ENCODE assay signal across 19 mouse cellular contexts in genomic region chr11:94163005-94163767, GRCm38 (mm10). TPM values are rescaled to one million over a fixed set of nuclear protein-coding genes. Genes with fewer than 3 reads are reported as not detected.
DNase-seq lines count a peak whose midpoint lies in the region; ATAC-seq and TF ChIP-seq lines count a peak whose summit lies in the region.
"Had no signal": no experiment of that assay in that cellular context is flagged by ENCODE, and none has a peak within 500 bp of the region (broad histone marks: within the 10 kb centered on the region; RNA-seq: fewer than 3 reads in every experiment).

No protein-coding gene starts in this region.

- no peak for TF ChIP-seq POLR2A in heart, adult 2 months (IDR thresholded peaks at IDR 0.05; ENCODE audit: insufficient read depth, low read depth, low read length)

- no peak overlapping the region for H3K4me2 ChIP-seq in midbrain, embryonic 12.5 days (replicated peaks)
- no peak overlapping the region for H3K4me2 ChIP-seq in midbrain, embryonic 14.5 days (ENCODE audit: low read length)
- no peak overlapping the region for H3K4me2 ChIP-seq in intestine, postnatal 0 days (replicated peaks; ENCODE audit: low read depth)
- H3K4me2 ChIP-seq: heart, embryonic 13.5 days; hindbrain, embryonic 15.5 days; limb, embryonic 12.5 days; lung, embryonic 15.5 days had no signal

- TF ChIP-seq CTCF in heart, adult 2 months (IDR thresholded peaks at IDR 0.05), result no peak
- TF ChIP-seq CTCF in intestine, postnatal 0 days (IDR thresholded peaks at IDR 0.05; ENCODE audit: low read depth), result no peak

- no peak overlapping the region for H3K9ac ChIP-seq in heart, adult 2 months (ENCODE audit: low read depth, low read length)
- no peak overlapping the region for H3K9ac ChIP-seq in midbrain, embryonic 12.5 days (replicated peaks)
- H3K9ac ChIP-seq in midbrain, embryonic 14.5 days (replicated peaks; ENCODE audit: low read length), result no peak overlapping the region
- H3K9ac ChIP-seq in intestine, postnatal 0 days (ENCODE audit: low read depth, low read length), result no peak overlapping the region
- H3K9ac ChIP-seq: heart, embryonic 13.5 days; hindbrain, embryonic 15.5 days; limb, embryonic 12.5 days; lung, embryonic 15.5 days had no signal

- H3K36me3 ChIP-seq in heart, adult 2 months (ENCODE audit: control insufficient read depth, insufficient read depth, low read length), result no peaks in the 10 kb centered on the region
- H3K36me3 ChIP-seq in midbrain, embryonic 12.5 days, result no peaks in the 10 kb centered on the region
- no peaks in the 10 kb centered on the region for H3K36me3 ChIP-seq in midbrain, embryonic 14.5 days (ENCODE audit: control insufficient read depth, insufficient read depth, low read length)
- no peaks in the 10 kb centered on the region for H3K36me3 ChIP-seq in intestine, postnatal 0 days (ENCODE audit: control insufficient read depth, insufficient read depth)
- H3K36me3 ChIP-seq: embryonic facial prominence, embryonic 10.5 days; heart, embryonic 13.5 days; hindbrain, embryonic 15.5 days; limb, embryonic 12.5 days; lung, embryonic 15.5 days had no signal

- WGBS in heart, adult 2 months, result 87% methylated on average over 9 of the region's 9 CpGs
- WGBS in midbrain, embryonic 12.5 days, result 62% methylated on average over 9 of the region's 9 CpGs
- WGBS in midbrain, embryonic 14.5 days, result 59% methylated on average over 9 of the region's 9 CpGs
- 59% methylated on average over 9 of the region's 9 CpGs for WGBS in intestine, postnatal 0 days

- no peaks in the 10 kb centered on the region for H3K79me2 ChIP-seq in heart, adult 2 months (replicated peaks; ENCODE audit: control insufficient read depth, insufficient read depth, low read length)

- intact Hi-C loops in heart, adult 2 months (cut with DNase I), result no loop called here

- no peak for ATAC-seq in midbrain, embryonic 12.5 days (ENCODE audit: low FRiP score, low read depth)
- no peak for ATAC-seq in midbrain, embryonic 14.5 days (ENCODE audit: low FRiP score, low TSS enrichment)
- no peak for ATAC-seq in intestine, postnatal 0 days

- H3K27me3 ChIP-seq in heart, adult 2 months (ENCODE audit: control insufficient read depth, insufficient read depth, low read length), result no peaks in the 10 kb centered on the region
- H3K27me3 ChIP-seq in midbrain, embryonic 12.5 days, result peaks cover 4% of the 10 kb centered on the region; the same call in 1 of the 2 replicates
- no peaks in the 10 kb centered on the region for H3K27me3 ChIP-seq in midbrain, embryonic 14.5 days (ENCODE audit: control insufficient read depth, insufficient read depth, low read length)
- H3K27me3 ChIP-seq in intestine, postnatal 0 days (replicated peaks; ENCODE audit: control insufficient read depth, insufficient read depth, low read length), result no peaks in the 10 kb centered on the region
- H3K27me3 ChIP-seq: heart, embryonic 13.5 days; hindbrain, embryonic 15.5 days; lung, embryonic 15.5 days had no signal

- peak; percentile 90 for DNase-seq in heart, adult 11 months
- DNase-seq in heart, adult 2 months, result no peak
- no peak for DNase-seq in midbrain, embryonic 14.5 days
- DNase-seq in ZHBTc4 (ENCODE audit: low read depth, low spot score), result peak; percentile 87
- no peak for DNase-seq in left cerebral cortex, adult 9 months (ENCODE audit: low spot score in 2 of 2)
- DNase-seq in ovary, postnatal 14 days (ENCODE audit: low spot score), result no peak
- DNase-seq: cerebellum, adult 9-11 months; gastrocnemius, postnatal 14 days; kidney, postnatal 10 days; layer of hippocampus, adult 9-11 months; retina, postnatal 1 day; thymus, postnatal 25 days had no signal

- H3K4me3 ChIP-seq in heart, adult 2 months, result no peak overlapping the region
- H3K4me3 ChIP-seq in midbrain, embryonic 12.5 days, result no peak overlapping the region
- H3K4me3 ChIP-seq in midbrain, embryonic 14.5 days (replicated peaks; ENCODE audit: low read depth, low read length), result no peak overlapping the region
- no peak overlapping the region for H3K4me3 ChIP-seq in intestine, postnatal 0 days (ENCODE audit: low read depth, low read length)
- H3K4me3 ChIP-seq: embryonic facial prominence, embryonic 10.5 days; heart, embryonic 13.5 days; hindbrain, embryonic 15.5 days; limb, embryonic 12.5 days; lung, embryonic 15.5 days had no signal

- peaks cover 16% of the 10 kb centered on the region for H3K4me1 ChIP-seq in heart, adult 2 months (ENCODE audit: control insufficient read depth, insufficient read depth, low read length)
- H3K4me1 ChIP-seq in midbrain, embryonic 12.5 days, result peaks cover 53% of the 10 kb centered on the region
- peaks cover 35% of the 10 kb centered on the region for H3K4me1 ChIP-seq in midbrain, embryonic 14.5 days (ENCODE audit: control insufficient read depth, insufficient read depth, low read length)
- peaks cover 10% of the 10 kb centered on the region; the same call in 1 of the 2 replicates for H3K4me1 ChIP-seq in intestine, postnatal 0 days (replicated peaks; ENCODE audit: control insufficient read depth, insufficient read depth, low read length)

- no peaks in the 10 kb centered on the region for H3K9me3 ChIP-seq in midbrain, embryonic 12.5 days
- no peaks in the 10 kb centered on the region for H3K9me3 ChIP-seq in midbrain, embryonic 14.5 days (ENCODE audit: control insufficient read depth, low read length)
- H3K9me3 ChIP-seq in intestine, postnatal 0 days (ENCODE audit: control insufficient read depth), result no peaks in the 10 kb centered on the region
- H3K9me3 ChIP-seq: embryonic facial prominence, embryonic 10.5 days; heart, embryonic 13.5 days; hindbrain, embryonic 15.5 days; limb, embryonic 12.5 days; lung, embryonic 15.5 days had no signal

- no peak overlapping the region for H3K27ac ChIP-seq in heart, adult 2 months
- peak overlapping the region; percentile 8; the same call in 1 of the 2 replicates for H3K27ac ChIP-seq in midbrain, embryonic 12.5 days (replicated peaks)
- no peak overlapping the region for H3K27ac ChIP-seq in midbrain, embryonic 14.5 days (replicated peaks; ENCODE audit: low read depth, low read length)
- peak overlapping the region; percentile 57; the same call in 1 of the 2 replicates for H3K27ac ChIP-seq in intestine, postnatal 0 days (ENCODE audit: low read depth, low read length)
- H3K27ac ChIP-seq: heart, embryonic 13.5 days; hindbrain, embryonic 15.5 days; limb, embryonic 12.5 days; lung, embryonic 15.5 days had no signal

- no peak for TF ChIP-seq EP300 in heart, adult 2 months (IDR thresholded peaks at IDR 0.05; ENCODE audit: insufficient read depth, low read depth, low read length)

RNA-seq across cellular contexts. Expression of gene Tob1, which starts 48.1 kb away (rescaled TPM):
- 10 to 100 TPM; 47.6 to 55.1 TPM for total RNA-seq in heart, adult 2 months (2021)
- 29.0 and 33.1 TPM in 2 replicates for polyA plus RNA-seq in heart, adult 2 months (2012; rRNA removed)
- polyA plus RNA-seq in midbrain, embryonic 12.5 days (2016; fragmentation: Nextera tagmentation; extraction: Ambion mirVana), result 36.7 and 38.3 TPM in 2 replicates
- 29.5 and 34.7 TPM in 2 replicates for polyA plus RNA-seq in midbrain, embryonic 14.5 days (2014; fragmentation: Nextera tagmentation; extraction: Ambion mirVana)
- 69.4 and 71.8 TPM in 2 replicates for polyA plus RNA-seq in intestine, postnatal 0 days (2015; fragmentation: Nextera tagmentation; extraction: Ambion mirVana)

Comparison
In these comparisons a context has a peak if more than half of its experiments do, and no peak if none do; other contexts are left out.
1. DNase-seq: peak in heart, adult 11 months (single experiment) and ZHBTc4 (single experiment); none in heart, adult 2 months (0 of 2), midbrain, embryonic 14.5 days (single experiment), left cerebral cortex, adult 9 months (0 of 2) and ovary, postnatal 14 days (single experiment).
2. H3K27ac ChIP-seq: peak in midbrain, embryonic 12.5 days (single experiment) and intestine, postnatal 0 days (single experiment); none in heart, adult 2 months (single experiment) and midbrain, embryonic 14.5 days (single experiment).